Mouse (Mus musculus) limb, embryonic 12.5 days (tissue): ENCODE measurements around the gene St3gal3. TPM values are rescaled to one million over a fixed set of nuclear protein-coding genes. Genes with fewer than 3 reads are reported as not detected.

Experiments used
- ATAC-seq: fragments of 200-750 bp; cut with Nextera tagmentation; 2 replicates; pipeline ENCODE4 v1.8.0; 2017; ENCODE audit warnings: low read depth, moderate TSS enrichment; ENCODE audit not compliant: insufficient number of reproducible peaks, insufficient read depth, low FRiP score, low TSS enrichment
- H3K27ac ChIP-seq: fragments of 300-500 bp; sonication (generic); 2 replicates; pipeline ENCODE4 v1.5.1; 2016; ENCODE audit warnings: mild to moderate bottlenecking, moderate library complexity
- H3K27me3 ChIP-seq: fragments of 300-500 bp; sonication (generic); 2 replicates; pipeline ENCODE4 v1.6.1; 2016; ENCODE audit warnings: mild to moderate bottlenecking, moderate library complexity
- H3K36me3 ChIP-seq: fragments of 300-500 bp; sonication (generic); 2 replicates; pipeline ENCODE4 v1.6.1; 2016; ENCODE audit warnings: mild to moderate bottlenecking, moderate library complexity
- H3K4me1 ChIP-seq: fragments of 300-500 bp; sonication (generic); replicated peaks from 2 replicates; pipeline ENCODE4 v1.6.1; 2016
- H3K4me2 ChIP-seq: fragments of 300-500 bp; sonication (generic); 2 replicates; pipeline ENCODE4 v1.6.1; 2016; ENCODE audit warnings: mild to moderate bottlenecking, moderate library complexity
- H3K4me3 ChIP-seq: fragments of 300-500 bp; sonication (generic); replicated peaks from 2 replicates; pipeline ENCODE4 v1.5.1; 2016; ENCODE audit warnings: mild to moderate bottlenecking
- H3K9ac ChIP-seq: fragments of 300-500 bp; sonication (generic); replicated peaks from 2 replicates; pipeline ENCODE4 v1.6.1; 2016; ENCODE audit warnings: mild to moderate bottlenecking, moderate library complexity
- H3K9me3 ChIP-seq: fragments of 300-500 bp; sonication (generic); 2 replicates; pipeline ENCODE4 v1.6.1; 2016; ENCODE audit warnings: mild to moderate bottlenecking, moderate library complexity
- WGBS: fragments of 180-500 bp; shearing (Covaris S2); methylation state at CpG from one replicate; pipeline ENCODE4 v1.1.7; 2016; 5-methylcytosine and 5-hydroxymethylcytosine counted together
- polyA plus RNA-seq: library from polyadenylated mRNA; unstranded; fragments of >200 nt; fragmentation: Nextera tagmentation; extraction: Ambion mirVana; gene quantifications from 2 replicates; pipeline ENCODE4 v1.2.1, GENCODE M21; 2016

St3gal3 gene
- polyA plus RNA-seq, 1 experiment from 2014 or later = 12.1 TPM

- Histone ChIP-seq H3K4me1 (peaks cover 3% of the 10 kb centered on the region; the same call in 1 of the 2 replicates), H3K36me3 (peaks cover 9% of the 10 kb centered on the region; the same call in 1 of the 2 replicates), H3K27ac (no peak overlapping the region), H3K9me3 (no peaks in the 10 kb centered on the region), H3K4me2 (no peak overlapping the region), H3K27me3 (peaks cover 31% of the 10 kb centered on the region), H3K4me3 (no peak overlapping the region), H3K9ac (no peak overlapping the region)
- no peak for ATAC-seq
- 80% methylated on average over 2 of the region's 2 CpGs for WGBS
Measured at GRCm38 (mm10) chr4:117921358-117921757, 213.4 kb downstream of the St3gal3 start.

DNA sequence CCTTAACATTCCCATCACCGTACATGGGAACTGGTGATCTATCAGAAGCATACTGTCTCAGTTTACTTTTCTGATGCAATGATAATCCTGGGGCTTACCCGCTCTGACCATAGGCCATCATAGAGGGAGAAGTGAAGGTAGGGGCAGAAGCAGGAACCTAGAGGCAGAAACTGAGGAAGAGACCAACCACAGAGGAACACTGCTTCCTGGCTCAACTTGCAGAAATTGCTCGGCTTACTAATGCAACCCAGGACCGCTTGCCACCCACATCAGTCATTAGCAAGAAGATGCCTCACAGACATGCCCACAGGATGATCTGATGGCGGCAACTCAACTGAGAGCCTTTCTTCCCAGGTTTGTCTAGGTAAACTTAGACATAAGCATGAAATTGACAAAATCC lies 216.0 kb downstream of the St3gal3 start:
- H3K4me1 ChIP-seq = peaks cover 15% of the 10 kb centered on the region
- H3K27me3 ChIP-seq = peaks cover 5% of the 10 kb centered on the region
- ATAC-seq = no peak
- H3K9ac ChIP-seq = no peak overlapping the region
- no peaks in the 10 kb centered on the region for H3K9me3 ChIP-seq
- H3K4me2 ChIP-seq = no peak overlapping the region
- H3K27ac ChIP-seq = no peak overlapping the region
- 86% methylated on average over 5 of the region's 5 CpGs for WGBS
- no peaks in the 10 kb centered on the region for H3K36me3 ChIP-seq
- H3K4me3 ChIP-seq = no peak overlapping the region

DNA sequence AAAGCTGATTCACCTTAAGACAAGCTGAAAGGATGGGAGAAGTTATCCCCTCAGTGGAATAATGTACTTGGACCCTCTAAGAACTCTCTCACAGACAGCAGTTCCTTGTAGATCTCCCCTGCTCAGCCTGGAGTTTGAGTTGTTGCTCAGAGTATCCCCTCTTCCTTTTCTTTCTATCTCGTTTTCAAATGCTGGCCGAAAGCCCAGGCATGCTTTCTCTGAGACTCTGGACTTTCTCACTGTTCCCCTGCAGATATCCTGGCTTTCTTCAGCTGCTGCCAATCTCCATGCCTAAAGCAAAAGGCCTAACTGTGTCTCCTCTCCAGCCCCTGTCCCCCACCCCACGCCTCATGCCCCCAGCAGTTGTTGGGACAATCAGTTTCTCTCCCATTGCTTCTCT lies 216.5 kb downstream of the St3gal3 start:
- H3K4me3 ChIP-seq = no peak overlapping the region
- H3K9ac ChIP-seq = no peak overlapping the region
- no peaks in the 10 kb centered on the region for H3K9me3 ChIP-seq
- H3K4me2 ChIP-seq = no peak overlapping the region
- H3K27ac ChIP-seq = no peak overlapping the region
- H3K27me3 ChIP-seq = peaks cover 5% of the 10 kb centered on the region
- no peaks in the 10 kb centered on the region for H3K36me3 ChIP-seq
- no peak for ATAC-seq
- 77% methylated on average over 3 of the region's 3 CpGs for WGBS
- peaks cover 20% of the 10 kb centered on the region for H3K4me1 ChIP-seq

DNA sequence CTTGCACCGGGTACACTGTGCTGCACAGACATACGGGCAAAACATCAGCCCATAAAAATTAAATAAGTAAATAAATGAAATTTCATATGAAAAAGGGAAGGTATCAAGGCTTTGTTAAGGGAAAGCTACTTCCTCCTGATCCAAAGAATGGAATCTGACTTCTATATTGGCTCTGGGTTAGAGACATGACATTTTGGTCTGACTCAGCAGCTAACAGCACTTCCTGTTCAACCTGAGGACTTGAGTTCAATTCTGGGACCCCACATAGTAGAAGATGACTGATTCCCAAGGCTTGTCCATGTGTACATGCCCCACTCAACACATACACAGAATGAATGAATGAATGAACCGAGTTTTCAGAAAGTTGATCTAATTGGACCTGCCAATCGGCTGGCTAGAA lies 216.9 kb downstream of the St3gal3 start:
- WGBS = 89% methylated on average over 4 of the region's 4 CpGs
- no peak overlapping the region for H3K4me2 ChIP-seq

GRCm38 (mm10) chr4:117917402-117917801 lies 217.3 kb downstream of the St3gal3 start:
- no peak overlapping the region for H3K27ac ChIP-seq
- no peak for ATAC-seq

More for the DNA sequence above, 216.9 kb downstream of the St3gal3 start:
- H3K27ac ChIP-seq = no peak overlapping the region
- no peak overlapping the region for H3K4me3 ChIP-seq
- no peaks in the 10 kb centered on the region for H3K36me3 ChIP-seq
- no peak for ATAC-seq
- H3K27me3 ChIP-seq = peaks cover 5% of the 10 kb centered on the region
- H3K9me3 ChIP-seq = no peaks in the 10 kb centered on the region
- peaks cover 24% of the 10 kb centered on the region for H3K4me1 ChIP-seq
- H3K9ac ChIP-seq = no peak overlapping the region

DNA sequence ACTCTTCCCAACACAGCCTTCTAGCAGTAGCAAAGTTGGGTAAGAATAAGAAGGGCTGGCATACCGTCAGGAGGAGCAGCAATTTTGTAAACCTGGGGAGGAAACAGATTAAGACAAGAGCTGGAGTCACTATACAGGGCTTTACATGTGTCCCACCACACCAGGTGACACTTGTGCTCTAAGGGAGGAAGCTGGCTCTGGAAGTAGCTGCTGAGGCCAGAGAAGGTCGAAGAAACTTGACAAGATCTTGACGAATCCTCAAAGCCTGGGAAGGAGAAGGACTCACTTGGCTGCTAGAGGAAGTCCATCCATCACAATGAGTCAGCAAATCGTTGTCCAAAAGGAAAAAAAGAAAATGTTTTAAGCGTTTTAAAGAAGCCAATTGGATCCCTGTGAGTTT lies 218.3 kb downstream of the St3gal3 start:
- Histone ChIP-seq H3K4me1 (peaks cover 30% of the 10 kb centered on the region), H3K27ac (no peak overlapping the region), H3K4me2 (peak overlapping the region; percentile 100; the same call in 1 of the 2 replicates), H3K9ac (no peak overlapping the region), H3K36me3 (peaks cover 12% of the 10 kb centered on the region), H3K4me3 (peak overlapping the region; percentile 74; the same call in 1 of the 2 replicates), H3K27me3 (no peaks in the 10 kb centered on the region), H3K9me3 (no peaks in the 10 kb centered on the region)
- ATAC-seq = no peak
- WGBS = 80% methylated on average over 5 of the region's 5 CpGs

More at GRCm38 (mm10) chr4:117917402-117917801, 217.3 kb downstream of the St3gal3 start:
- Histone ChIP-seq H3K4me2 (no peak overlapping the region), H3K4me3 (no peak overlapping the region), H3K9ac (no peak overlapping the region), H3K9me3 (no peaks in the 10 kb centered on the region), H3K36me3 (peaks cover 2% of the 10 kb centered on the region), H3K27me3 (peaks cover 5% of the 10 kb centered on the region), H3K4me1 (peaks cover 29% of the 10 kb centered on the region)
- 82% methylated on average over 4 of the region's 4 CpGs for WGBS

GRCm38 (mm10) chr4:117915489-117916105 lies 219.1 kb downstream of the St3gal3 start:
- 0 out of 2 replicates have a peak overlapping the region, but pooled peaks have one; percentile 17 for H3K27ac ChIP-seq
- 4% methylated on average over 19 of the region's 19 CpGs for WGBS
- H3K36me3 ChIP-seq = peaks cover 20% of the 10 kb centered on the region
- H3K4me3 ChIP-seq = peak overlapping the region; percentile 74
- H3K4me1 ChIP-seq = peaks cover 30% of the 10 kb centered on the region
- H3K9ac ChIP-seq = peak overlapping the region; percentile 80
- no peaks in the 10 kb centered on the region for H3K9me3 ChIP-seq
- H3K4me2 ChIP-seq = peak overlapping the region; percentile 100
- ATAC-seq = no peak
- H3K27me3 ChIP-seq = no peaks in the 10 kb centered on the region

DNA sequence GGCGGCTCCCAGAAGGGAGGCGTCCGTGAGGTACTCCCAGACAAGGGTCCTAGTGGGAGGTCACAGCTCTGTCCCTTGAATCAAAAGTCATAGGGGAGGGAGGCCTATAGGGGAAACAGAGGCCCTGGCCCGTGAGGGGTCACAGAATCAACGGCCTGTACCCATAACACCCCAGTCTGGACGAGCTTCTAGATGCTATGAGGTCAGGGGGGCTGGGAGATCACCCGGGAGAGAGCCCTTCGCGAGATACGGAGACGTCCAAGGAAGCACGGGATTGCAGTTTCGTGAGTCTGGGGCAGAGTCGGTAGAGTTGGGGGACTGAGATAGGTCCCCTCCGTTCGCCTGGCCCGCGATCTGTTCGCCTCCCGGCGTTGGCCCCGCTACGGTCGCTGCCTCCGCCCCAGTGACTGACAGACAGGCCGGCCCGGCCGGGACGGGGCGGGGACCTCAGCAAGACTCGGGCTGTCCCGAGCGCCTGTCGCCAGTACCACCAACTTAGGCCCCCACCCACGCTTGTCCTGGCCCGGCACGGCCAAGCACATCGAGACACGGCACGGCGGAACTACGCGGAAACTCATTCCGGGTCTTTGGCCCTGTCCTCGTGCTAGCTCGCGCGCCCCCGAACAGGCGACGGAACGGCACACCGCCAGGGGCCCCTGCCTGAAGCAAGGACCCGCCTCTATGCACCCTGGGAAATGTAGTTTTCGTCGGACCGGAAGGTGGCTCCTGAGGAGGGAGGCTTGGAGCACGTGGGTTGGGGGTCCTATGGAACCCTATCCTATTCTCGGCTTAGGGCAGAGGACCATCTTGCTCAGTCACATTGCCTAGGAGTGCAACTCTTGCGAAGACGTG lies 219.9 kb downstream of the St3gal3 start, which contains the start of gene Ipo13:
Ipo13 (minus strand) TSS at position 409 of the 852 bp plus-strand sequence.
- Histone ChIP-seq H3K9me3 (no peaks in the 10 kb centered on the region), H3K27me3 (no peaks in the 10 kb centered on the region), H3K27ac (peak within 1 kb of the TSS; percentile 85), H3K4me2 (peak within 1 kb of the TSS; percentile 100), H3K36me3 (peaks cover 26% of the 10 kb centered on the region), H3K4me1 (peaks cover 30% of the 10 kb centered on the region), H3K4me3 (peak within 1 kb of the TSS; percentile 74), H3K9ac (peak within 1 kb of the TSS; percentile 80)
- ATAC-seq = peak; percentile 96
- WGBS = under 1% methylated on average over 61 of the region's 61 CpGs

DNA sequence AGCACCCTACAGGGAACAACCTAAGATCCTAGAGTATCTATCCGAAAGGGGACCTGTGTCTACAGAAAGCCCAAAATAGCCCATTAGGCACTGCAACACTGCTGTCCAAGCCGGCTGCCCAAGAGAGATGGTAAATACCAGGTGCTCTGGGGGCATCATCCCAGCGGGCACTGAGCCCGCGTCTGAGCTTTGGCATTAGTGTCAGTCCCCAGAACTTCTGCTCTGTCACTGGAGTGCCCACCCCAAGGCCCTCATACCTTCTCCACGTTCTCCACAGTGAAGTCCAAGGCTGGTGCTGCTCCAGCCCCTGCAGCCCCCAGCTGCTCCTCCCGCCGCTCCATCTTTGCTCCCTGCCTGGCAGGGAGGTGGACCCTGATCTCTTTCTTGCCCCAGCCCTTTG lies 220.7 kb downstream of the St3gal3 start:
- WGBS = 19% methylated on average over 8 of the region's 8 CpGs
- H3K9ac ChIP-seq = peak overlapping the region; percentile 80

GRCm38 (mm10) chr4:117913421-117913820 lies 221.3 kb downstream of the St3gal3 start:
- Histone ChIP-seq H3K4me1 (peaks cover 34% of the 10 kb centered on the region), H3K9me3 (no peaks in the 10 kb centered on the region), H3K4me3 (peak overlapping the region; percentile 74), H3K9ac (peak overlapping the region; percentile 35), H3K27ac (no peak overlapping the region), H3K4me2 (peak overlapping the region; percentile 100), H3K36me3 (peaks cover 37% of the 10 kb centered on the region), H3K27me3 (no peaks in the 10 kb centered on the region)
- no peak for ATAC-seq
- 66% methylated on average over 3 of the region's 3 CpGs for WGBS

More for the DNA sequence above, 220.7 kb downstream of the St3gal3 start:
- no peak for ATAC-seq
- Histone ChIP-seq H3K4me2 (peak overlapping the region; percentile 100), H3K4me3 (peak overlapping the region; percentile 74), H3K27ac (no peak overlapping the region), H3K4me1 (peaks cover 31% of the 10 kb centered on the region), H3K36me3 (peaks cover 31% of the 10 kb centered on the region), H3K9me3 (no peaks in the 10 kb centered on the region), H3K27me3 (no peaks in the 10 kb centered on the region)

GRCm38 (mm10) chr4:117912685-117913273 lies 221.9 kb downstream of the St3gal3 start:
- no peaks in the 10 kb centered on the region for H3K27me3 ChIP-seq
- H3K4me1 ChIP-seq = peaks cover 34% of the 10 kb centered on the region
- H3K9me3 ChIP-seq = no peaks in the 10 kb centered on the region
- no peak for ATAC-seq
- H3K36me3 ChIP-seq = peaks cover 44% of the 10 kb centered on the region
- no peak overlapping the region; the same call in 1 of the 2 replicates for H3K9ac ChIP-seq
- WGBS = 63% methylated on average over 7 of the region's 7 CpGs
- no peak overlapping the region for H3K27ac ChIP-seq
- H3K4me2 ChIP-seq = peak overlapping the region; percentile 100
- no peak overlapping the region for H3K4me3 ChIP-seq
